Mouse (Mus musculus): ENCODE results near the gene Tifab. TPM values are rescaled to one million over a fixed set of nuclear protein-coding genes. Genes with fewer than 3 reads are reported as not detected.

Tifab gene
- total and polyA plus RNA-seq, 2 experiments from 2014 or later = 0.49 to 0.64 TPM

GRCm38 (mm10) chr13:56142382-56143150 is 36.1 kb downstream of the Tifab start:
- DNase-seq (ENCODE audit: low spot score) (no peak), ATAC-seq (ENCODE audit: low FRiP score) (no peak)
- no peaks in the 10 kb centered on the region for H3K4me1 ChIP-seq (ENCODE audit: insufficient read depth, low read length)
- no peaks in the 10 kb centered on the region for H3K36me3 ChIP-seq (ENCODE audit: insufficient read depth, low read length)
- no peak overlapping the region for H3K27ac ChIP-seq (ENCODE audit: low read depth, low read length)
- H3K27me3 ChIP-seq (ENCODE audit: insufficient read depth, low read length) = no peaks in the 10 kb centered on the region
- no peaks in the 10 kb centered on the region for H3K9me3 ChIP-seq (ENCODE audit: low read length)
- H3K9ac ChIP-seq (replicated peaks; ENCODE audit: low read length, poor library complexity, severe bottlenecking) = no peak overlapping the region
- 30% methylated on average over 10 of the region's 11 CpGs for WGBS
- no peak for TF ChIP-seq CTCF (IDR thresholded peaks at IDR 0.05)
- H3K4me2 ChIP-seq (ENCODE audit: low read depth, low read length, poor library complexity, severe bottlenecking) = no peak overlapping the region
- no peak overlapping the region for H3K4me3 ChIP-seq (ENCODE audit: low read depth, low read length)

DNA sequence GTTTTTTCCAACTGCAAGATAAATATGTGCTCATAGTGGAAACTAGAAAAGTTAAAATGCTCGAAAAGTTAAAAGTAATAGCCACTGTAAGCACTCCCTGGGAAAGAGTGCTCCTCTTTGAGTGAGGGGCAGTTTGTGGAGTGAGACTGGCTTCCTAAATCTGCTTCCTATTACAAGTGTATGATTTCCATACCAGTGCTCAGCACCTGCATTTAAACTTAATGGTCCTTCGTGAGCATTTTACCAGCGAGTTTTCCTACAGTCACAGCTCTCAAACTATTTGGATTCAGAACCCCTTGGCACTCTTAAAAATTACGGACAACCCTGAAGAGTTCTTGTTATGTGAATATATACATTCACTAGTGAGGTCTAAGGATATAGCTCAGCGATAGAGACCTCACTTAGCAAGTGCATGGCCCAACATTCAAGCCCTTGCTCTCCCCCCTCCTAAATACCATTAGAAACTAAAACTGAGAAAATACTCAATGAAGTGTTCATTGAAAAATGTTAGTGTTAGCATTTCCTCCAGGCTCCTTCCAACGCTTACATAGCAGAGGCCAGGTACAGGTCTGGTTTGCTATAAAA is 39.4 kb downstream of the Tifab start:
- Histone ChIP-seq H3K27me3 (ENCODE audit: insufficient read depth, low read length) (no peaks in the 10 kb centered on the region), H3K36me3 (ENCODE audit: insufficient read depth, low read length) (no peaks in the 10 kb centered on the region), H3K9me3 (ENCODE audit: low read length) (no peaks in the 10 kb centered on the region), H3K4me1 (ENCODE audit: insufficient read depth, low read length) (peaks cover 5% of the 10 kb centered on the region; the same call in 1 of the 2 replicates), H3K4me3 (ENCODE audit: low read depth, low read length) (no peak overlapping the region), H3K4me2 (ENCODE audit: low read depth, low read length, poor library complexity, severe bottlenecking) (no peak overlapping the region), H3K9ac (replicated peaks; ENCODE audit: low read length, poor library complexity, severe bottlenecking) (no peak overlapping the region), H3K27ac (ENCODE audit: low read depth, low read length) (no peak overlapping the region)
- WGBS = 66% methylated on average over 6 of the region's 6 CpGs
- DNase-seq (ENCODE audit: low spot score) = no peak
- no peak for ATAC-seq (ENCODE audit: low FRiP score)
- TF ChIP-seq CTCF (IDR thresholded peaks at IDR 0.05) = no peak

- Histone ChIP-seq H3K9me3 (ENCODE audit: low read length) (no peaks in the 10 kb centered on the region), H3K4me3 (ENCODE audit: low read depth, low read length) (peak within 1 kb of the TSS; percentile 94), H3K4me1 (ENCODE audit: insufficient read depth, low read length) (peaks cover 8% of the 10 kb centered on the region; the same call in 1 of the 2 replicates), H3K27ac (ENCODE audit: low read depth, low read length) (peak within 1 kb of the TSS; percentile 85), H3K9ac (replicated peaks; ENCODE audit: low read length, poor library complexity, severe bottlenecking) (peak within 1 kb of the TSS; percentile 91), H3K4me2 (ENCODE audit: low read depth, low read length, poor library complexity, severe bottlenecking) (peak within 1 kb of the TSS; percentile 96), H3K27me3 (ENCODE audit: insufficient read depth, low read length) (no peaks in the 10 kb centered on the region), H3K36me3 (ENCODE audit: insufficient read depth, low read length) (0 out of 2 replicates have a peak, but pooled peaks cover 2% of the 10 kb centered on the region)
- ATAC-seq (ENCODE audit: low FRiP score) = no peak
- TF ChIP-seq CTCF (IDR thresholded peaks at IDR 0.05) = no peak
- DNase-seq (ENCODE audit: low spot score) = no peak
- WGBS = 85% methylated on average over 2 of the region's 2 CpGs
Observed at GRCm38 (mm10) chr13:56136200-56136599, 42.5 kb downstream of the Tifab start, which contains the start of gene H2afy. Gene H2afy, minus strand, starts transcription at chr13:56136361.

- Histone ChIP-seq H3K9ac (replicated peaks; ENCODE audit: low read length, poor library complexity, severe bottlenecking) (peak overlapping the region; percentile 91), H3K27me3 (ENCODE audit: insufficient read depth, low read length) (no peaks in the 10 kb centered on the region), H3K9me3 (ENCODE audit: low read length) (no peaks in the 10 kb centered on the region), H3K4me1 (ENCODE audit: insufficient read depth, low read length) (peaks cover 8% of the 10 kb centered on the region; the same call in 1 of the 2 replicates), H3K27ac (ENCODE audit: low read depth, low read length) (peak overlapping the region; percentile 85), H3K4me3 (ENCODE audit: low read depth, low read length) (peak overlapping the region; percentile 94), H3K36me3 (ENCODE audit: insufficient read depth, low read length) (0 out of 2 replicates have a peak, but pooled peaks cover 2% of the 10 kb centered on the region), H3K4me2 (ENCODE audit: low read depth, low read length, poor library complexity, severe bottlenecking) (peak overlapping the region; percentile 96)
- DNase-seq (ENCODE audit: low spot score) (peak; percentile 84), ATAC-seq (ENCODE audit: low FRiP score) (peak; percentile 78)
- no peak for TF ChIP-seq CTCF (IDR thresholded peaks at IDR 0.05)
- WGBS = 2% methylated on average over 51 of the region's 89 CpGs
Observed at GRCm38 (mm10) chr13:56135231-56136052, 43.2 kb downstream of the Tifab start.

DNA sequence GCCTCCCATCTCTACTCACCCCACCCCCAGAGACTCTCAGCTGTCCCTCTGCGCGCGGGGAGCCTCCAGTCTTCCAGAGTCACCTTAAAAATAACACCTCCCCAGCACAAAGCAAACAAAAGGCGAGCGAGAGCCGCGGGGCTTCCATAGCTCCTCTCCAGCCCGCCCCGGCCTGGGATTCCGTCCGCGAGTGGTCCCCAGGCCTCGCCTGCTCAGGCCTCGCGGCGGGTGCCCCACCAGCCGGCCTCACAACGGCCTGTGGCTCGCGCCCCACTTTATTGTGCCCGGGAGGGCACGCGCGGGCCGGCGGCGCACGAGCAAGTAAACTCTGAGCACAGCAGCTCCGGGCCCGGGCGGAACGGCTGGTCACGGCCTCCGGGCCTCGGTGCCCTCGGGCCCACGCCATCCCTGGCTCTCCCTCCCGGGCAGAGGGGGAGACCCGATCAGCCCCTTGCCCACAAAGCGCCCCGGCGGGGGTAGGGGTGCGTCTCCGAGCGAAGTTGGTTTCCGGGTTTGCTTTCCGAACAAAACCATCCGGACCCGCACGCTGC is 44.0 kb downstream of the Tifab start:
- DNase-seq (ENCODE audit: low spot score) (no peak), ATAC-seq (ENCODE audit: low FRiP score) (peak; percentile 48)
- Histone ChIP-seq H3K9ac (replicated peaks; ENCODE audit: low read length, poor library complexity, severe bottlenecking) (peak overlapping the region; percentile 91), H3K27me3 (ENCODE audit: insufficient read depth, low read length) (no peaks in the 10 kb centered on the region), H3K4me3 (ENCODE audit: low read depth, low read length) (peak overlapping the region; percentile 94), H3K9me3 (ENCODE audit: low read length) (no peaks in the 10 kb centered on the region), H3K4me1 (ENCODE audit: insufficient read depth, low read length) (peaks cover 8% of the 10 kb centered on the region; the same call in 1 of the 2 replicates), H3K27ac (ENCODE audit: low read depth, low read length) (peak overlapping the region; percentile 85), H3K36me3 (ENCODE audit: insufficient read depth, low read length) (0 out of 2 replicates have a peak, but pooled peaks cover 2% of the 10 kb centered on the region), H3K4me2 (ENCODE audit: low read depth, low read length, poor library complexity, severe bottlenecking) (peak overlapping the region; percentile 96)
- no peak for TF ChIP-seq CTCF (IDR thresholded peaks at IDR 0.05)
- under 1% methylated on average over 43 of the region's 50 CpGs for WGBS
